Mouse (Mus musculus): ENCODE measurements around the gene Pard3.
"Not testable (repeated sequence)": the region's sequence is repeated elsewhere in the genome, so short reads cannot be mapped to it uniquely, and the experiment has no call there.

The Pard3 gene

DNA sequence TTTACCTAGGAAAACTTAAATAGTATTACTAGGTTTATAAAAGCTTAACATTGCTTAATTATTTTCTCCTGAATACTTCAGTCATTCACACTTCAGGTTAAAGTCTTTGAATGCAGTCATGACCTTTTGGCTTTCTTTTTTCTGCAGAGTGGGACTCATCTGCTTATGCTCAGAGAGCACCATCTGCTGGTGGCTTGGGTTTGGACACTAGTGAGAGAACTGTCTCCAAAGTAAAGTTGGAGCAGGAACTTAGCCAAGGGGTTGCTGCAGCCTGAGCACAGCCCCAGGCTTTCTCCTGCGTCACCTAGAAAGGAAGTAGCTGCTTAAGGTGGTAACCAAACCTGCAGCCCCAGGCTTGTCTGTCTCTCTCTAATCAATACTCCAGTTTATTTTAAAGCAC, 75.5 kb downstream of the Pard3 start:
- no peak for DNase-seq (ENCODE audit: low read depth)

DNA sequence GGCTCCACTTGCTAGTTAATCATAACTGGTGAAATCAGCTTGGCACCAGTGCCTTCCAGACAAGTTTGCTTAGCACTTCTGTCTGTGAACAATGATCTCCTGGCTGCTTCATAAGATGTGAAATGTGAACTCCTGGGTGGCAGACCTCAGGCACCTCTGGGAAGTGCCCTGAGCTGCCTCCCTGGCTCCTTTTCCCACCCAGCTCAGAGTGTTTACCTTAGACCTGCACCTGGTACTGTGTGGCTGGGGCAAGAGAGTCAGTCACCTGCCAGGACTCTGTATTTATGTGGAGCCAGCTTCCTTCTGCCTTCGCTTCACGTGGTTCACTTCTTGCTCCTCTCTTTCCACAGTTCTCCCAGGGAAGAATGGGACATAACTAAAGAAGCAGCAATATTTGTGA, 77.3 kb downstream of the Pard3 start:
- no peak for DNase-seq (ENCODE audit: low read depth)

DNA sequence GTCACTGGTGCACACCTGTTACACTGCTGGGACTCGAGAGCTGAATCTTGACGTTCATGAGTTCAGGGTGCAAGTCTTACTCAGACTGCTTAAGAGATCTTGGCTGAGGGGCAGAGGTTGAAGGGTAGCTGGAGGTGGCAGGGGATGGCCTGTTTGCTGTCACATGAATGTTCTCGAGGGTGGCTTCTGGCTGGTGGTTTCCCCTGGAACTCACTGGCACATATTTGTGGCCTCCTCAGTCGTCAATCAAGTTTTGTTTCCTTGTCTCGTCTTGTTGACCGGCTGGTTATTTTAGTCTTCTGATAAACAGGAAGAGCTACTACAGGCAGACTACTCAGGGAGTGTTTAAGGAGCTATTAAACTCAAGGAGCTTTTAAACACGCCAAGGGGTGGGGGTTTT, 79.9 kb downstream of the Pard3 start:
- DNase-seq (ENCODE audit: low read depth) = no peak

- DNase-seq (ENCODE audit: low read depth) = no peak
These were observed 80.9 kb downstream of the Pard3 start for GRCm38 (mm10) chr8:127144562-127144961.

GRCm38 (mm10) chr8:127145135-127145534, 81.4 kb downstream of the Pard3 start:
- no peak for DNase-seq (ENCODE audit: low read depth)

GRCm38 (mm10) chr8:127146055-127146454, 82.4 kb downstream of the Pard3 start:
- no peak for DNase-seq (ENCODE audit: low read depth)

DNA sequence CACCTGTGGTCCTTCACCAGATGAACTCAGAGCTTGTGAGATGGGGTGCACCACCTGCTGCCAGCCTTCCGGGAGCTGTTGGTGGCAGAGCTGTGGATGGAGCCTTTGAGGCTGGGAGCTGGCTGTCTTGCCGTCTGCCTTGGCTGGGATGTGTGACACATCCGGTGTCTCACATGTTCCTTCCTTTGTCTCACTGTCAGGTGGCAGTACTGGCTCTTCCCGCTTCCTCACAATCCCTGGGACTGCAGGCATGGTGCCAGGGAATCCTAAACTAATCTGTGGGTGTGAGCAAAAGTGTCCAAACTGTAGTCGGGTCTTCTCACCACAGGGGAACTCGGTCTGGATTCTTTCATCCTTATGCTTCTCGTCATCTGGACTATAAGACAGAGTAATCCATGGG, 85.1 kb downstream of the Pard3 start:
- no peak for DNase-seq (ENCODE audit: low read depth)

- no peak for DNase-seq (ENCODE audit: low read depth)
These were observed 87.0 kb downstream of the Pard3 start for GRCm38 (mm10) chr8:127150645-127151044.

- DNase-seq (ENCODE audit: low read depth) = no peak
These were observed 88.0 kb downstream of the Pard3 start for GRCm38 (mm10) chr8:127151706-127152105.

GRCm38 (mm10) chr8:127157087-127157486, 93.4 kb downstream of the Pard3 start:
- DNase-seq (ENCODE audit: low read depth) = no peak

- DNase-seq (ENCODE audit: low read depth) = no peak
These were observed 95.8 kb downstream of the Pard3 start for GRCm38 (mm10) chr8:127159421-127159966.

DNA sequence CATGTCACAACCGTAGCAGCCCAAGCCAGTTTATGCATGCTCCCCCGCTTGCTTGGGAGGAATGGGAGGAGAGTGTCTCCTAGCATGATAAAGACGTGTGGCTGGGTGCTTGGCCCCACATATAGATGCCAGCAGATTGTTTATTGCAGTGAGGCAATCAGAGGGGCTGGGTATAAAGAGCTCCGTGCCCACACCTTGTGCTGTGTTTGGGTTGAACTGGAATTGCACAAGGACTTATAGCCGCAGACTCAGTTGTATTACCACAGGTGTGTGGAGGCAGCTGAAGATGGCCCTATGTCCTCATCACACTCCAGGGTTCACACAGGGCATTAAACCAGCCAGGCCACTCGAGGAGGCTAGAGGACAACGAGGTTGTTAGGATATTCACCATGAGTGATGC, 98.2 kb downstream of the Pard3 start:
- DNase-seq (ENCODE audit: low read depth) = no peak

- no peak for DNase-seq (ENCODE audit: low read depth)
These were observed 99.1 kb downstream of the Pard3 start for GRCm38 (mm10) chr8:127162821-127163220.

- DNase-seq (ENCODE audit: low read depth) = no peak
These were observed 100.9 kb downstream of the Pard3 start for GRCm38 (mm10) chr8:127164326-127165280.

GRCm38 (mm10) chr8:127168496-127168895, 104.8 kb downstream of the Pard3 start:
- DNase-seq (ENCODE audit: low read depth) = no peak

GRCm38 (mm10) chr8:127169361-127169760, 105.7 kb downstream of the Pard3 start:
- DNase-seq (ENCODE audit: low read depth) = no peak

GRCm38 (mm10) chr8:127170372-127170771, 106.7 kb downstream of the Pard3 start:
- not testable (repeated sequence) for DNase-seq (ENCODE audit: low read depth)

GRCm38 (mm10) chr8:127170930-127171329, 107.2 kb downstream of the Pard3 start:
- DNase-seq (ENCODE audit: low read depth) = no peak

GRCm38 (mm10) chr8:127173483-127173882, 109.8 kb downstream of the Pard3 start:
- DNase-seq (ENCODE audit: low read depth) = no peak

DNA sequence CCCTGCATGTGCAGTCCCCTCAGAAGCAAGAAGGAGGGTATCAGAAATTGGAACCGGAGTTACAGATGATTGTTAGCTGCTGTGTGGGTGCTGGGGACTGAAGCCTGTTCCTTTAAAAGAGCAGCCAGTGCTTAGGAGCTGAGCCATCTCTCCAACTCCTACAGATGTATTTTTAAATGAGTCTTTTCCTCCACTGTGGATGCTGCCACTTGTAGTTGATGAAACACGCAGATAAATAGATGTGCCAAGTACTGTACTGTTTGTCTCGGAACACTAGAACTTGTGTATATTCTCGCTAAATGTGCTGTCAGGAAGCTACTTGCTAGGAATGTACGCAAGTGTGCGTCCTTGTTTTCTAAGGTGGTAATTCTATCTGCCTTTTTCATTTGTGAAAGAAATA, 110.7 kb downstream of the Pard3 start:
- DNase-seq (ENCODE audit: low read depth) = no peak

DNA sequence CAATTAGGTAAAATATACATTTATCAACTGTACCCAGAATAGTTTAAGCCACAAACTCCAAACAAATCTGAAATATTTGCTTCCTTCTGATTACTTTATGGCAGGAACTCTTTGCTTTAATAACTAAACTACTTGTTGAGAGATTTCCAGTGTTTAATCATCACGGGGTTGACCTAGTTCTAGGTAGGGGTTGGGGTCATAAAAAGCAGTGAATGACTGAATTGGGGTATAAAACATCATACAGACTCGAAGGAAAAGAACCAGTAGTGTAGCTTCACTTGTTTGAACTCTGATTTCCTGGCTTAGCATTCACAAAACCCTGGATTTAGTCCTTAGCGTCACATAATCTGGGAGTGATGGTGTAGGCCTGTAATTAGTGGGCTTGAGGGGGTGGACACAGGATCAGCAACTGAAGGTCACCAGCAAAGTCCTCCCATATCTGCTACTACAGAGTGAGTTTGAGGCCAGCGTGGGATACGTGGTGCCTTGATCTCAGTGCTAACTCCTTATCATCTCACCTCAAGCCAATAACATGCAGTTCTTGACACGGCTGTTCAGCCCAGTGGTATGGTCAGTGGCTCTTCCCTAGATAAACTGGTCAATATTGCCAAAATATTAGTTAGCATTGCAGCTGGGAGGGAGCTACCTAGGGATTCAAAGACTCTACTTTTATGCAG, 111.6 kb downstream of the Pard3 start:
- DNase-seq (ENCODE audit: low read depth) = no peak

DNA sequence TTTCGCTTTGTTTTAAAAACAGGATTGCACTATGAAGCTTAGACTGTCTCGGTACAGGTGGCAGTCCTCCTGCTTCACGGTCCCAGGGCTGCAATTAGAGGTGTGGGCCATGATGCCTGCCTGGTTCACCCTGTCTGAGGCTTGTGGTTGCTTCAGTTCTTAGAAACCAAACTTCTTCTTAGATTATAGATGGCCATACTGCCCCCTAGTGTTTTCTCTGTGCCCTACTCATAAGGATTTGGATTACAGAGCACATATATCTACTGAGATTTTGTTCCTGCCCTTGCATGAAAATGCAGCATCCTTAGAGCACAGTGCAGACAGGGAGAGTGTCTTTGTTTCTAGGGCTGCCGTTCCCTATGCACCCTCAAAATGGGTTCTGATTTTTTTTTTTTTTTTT, 114.9 kb downstream of the Pard3 start:
- no peak for DNase-seq (ENCODE audit: low read depth)

GRCm38 (mm10) chr8:127181246-127181645, 117.6 kb downstream of the Pard3 start:
- no peak for DNase-seq (ENCODE audit: low read depth)

Measured in c-Kit-positive CD71-positive TER-119-negative erythroid progenitor cells, embryonic 14.5 days (primary cell).